Mouse (Mus musculus) left cerebral cortex, adult 9 months (tissue): ENCODE data around the gene Ndrg3.
"Not testable (repeated sequence)": the region's sequence is repeated elsewhere in the genome, so short reads cannot be mapped to it uniquely, and the experiment has no call there.

Source experiments
- DNase-seq, 2 experiments: peaks; one replicate each; pipeline ENCODE4 v3.0.0; 2022; ENCODE audit warnings: low spot score in 2 of 2

Ndrg3 gene

GRCm38 (mm10) chr2:156901883-156902282 lies 90.0 kb downstream of the Ndrg3 start:
- no peak for DNase-seq

- DNase-seq: no peak
These were observed 90.5 kb downstream of the Ndrg3 start for GRCm38 (mm10) chr2:156901344-156901743.

DNA sequence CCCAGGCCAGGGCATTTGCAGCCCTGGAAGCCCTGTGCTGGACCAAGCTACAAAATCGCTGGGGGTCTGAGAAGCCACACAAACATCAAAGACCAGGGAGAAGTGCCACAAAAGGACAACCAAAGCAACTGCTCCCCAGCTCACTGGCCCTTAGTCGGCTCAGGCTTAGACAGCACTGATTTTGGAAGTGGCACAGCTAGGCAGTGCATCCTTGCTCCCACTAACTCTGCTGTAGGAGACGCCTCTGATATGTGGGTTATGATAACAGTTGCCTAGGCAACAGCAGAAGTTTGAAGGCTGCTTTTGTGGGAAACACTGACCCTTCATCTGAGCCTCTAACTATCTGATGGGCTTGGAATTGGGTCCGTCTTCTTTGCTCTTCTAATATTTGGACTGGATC lies 92.7 kb downstream of the Ndrg3 start:
- DNase-seq: no peak

DNA sequence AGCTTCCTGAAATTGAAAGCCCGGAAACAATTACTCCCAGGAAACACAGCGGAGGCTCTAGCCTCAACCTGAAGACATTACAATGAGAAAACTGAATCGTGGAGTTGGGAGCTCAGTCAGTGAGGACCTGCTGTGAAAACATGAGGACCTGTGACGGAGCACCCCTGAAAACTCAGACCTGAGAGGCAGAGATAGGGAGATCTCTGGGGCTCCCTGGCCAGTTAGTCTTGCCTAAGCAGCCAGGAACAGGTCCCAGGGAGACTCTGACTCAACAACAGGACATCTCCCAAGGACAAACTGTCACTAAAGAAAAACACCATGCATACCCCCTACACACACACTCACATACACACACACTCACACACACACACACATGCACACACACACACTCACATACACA lies 93.5 kb downstream of the Ndrg3 start:
- DNase-seq: no peak

DNA sequence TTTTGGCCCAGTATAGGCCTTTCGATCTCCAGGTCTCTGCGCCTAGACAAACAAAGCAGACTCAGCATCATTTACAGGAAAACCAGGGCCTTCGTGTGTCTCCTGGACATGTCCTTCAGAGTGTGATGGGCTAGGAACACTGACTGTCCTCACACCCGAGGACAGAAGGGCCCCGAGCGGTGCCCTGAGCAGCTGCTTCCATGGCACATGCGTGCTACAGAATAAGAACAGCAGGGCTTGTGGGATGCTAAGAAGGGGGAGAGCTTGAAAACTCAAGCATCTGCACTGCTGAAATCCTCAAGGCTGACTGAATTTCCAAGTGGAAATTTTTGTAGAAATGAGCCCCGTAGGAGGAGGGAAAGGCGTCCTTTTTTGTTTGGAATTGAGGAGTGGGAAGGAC lies 94.8 kb downstream of the Ndrg3 start:
- peak in 1 of 2 experiments; percentile 44 for DNase-seq

GRCm38 (mm10) chr2:156896384-156896914 lies 95.4 kb downstream of the Ndrg3 start:
- no peak for DNase-seq

DNA sequence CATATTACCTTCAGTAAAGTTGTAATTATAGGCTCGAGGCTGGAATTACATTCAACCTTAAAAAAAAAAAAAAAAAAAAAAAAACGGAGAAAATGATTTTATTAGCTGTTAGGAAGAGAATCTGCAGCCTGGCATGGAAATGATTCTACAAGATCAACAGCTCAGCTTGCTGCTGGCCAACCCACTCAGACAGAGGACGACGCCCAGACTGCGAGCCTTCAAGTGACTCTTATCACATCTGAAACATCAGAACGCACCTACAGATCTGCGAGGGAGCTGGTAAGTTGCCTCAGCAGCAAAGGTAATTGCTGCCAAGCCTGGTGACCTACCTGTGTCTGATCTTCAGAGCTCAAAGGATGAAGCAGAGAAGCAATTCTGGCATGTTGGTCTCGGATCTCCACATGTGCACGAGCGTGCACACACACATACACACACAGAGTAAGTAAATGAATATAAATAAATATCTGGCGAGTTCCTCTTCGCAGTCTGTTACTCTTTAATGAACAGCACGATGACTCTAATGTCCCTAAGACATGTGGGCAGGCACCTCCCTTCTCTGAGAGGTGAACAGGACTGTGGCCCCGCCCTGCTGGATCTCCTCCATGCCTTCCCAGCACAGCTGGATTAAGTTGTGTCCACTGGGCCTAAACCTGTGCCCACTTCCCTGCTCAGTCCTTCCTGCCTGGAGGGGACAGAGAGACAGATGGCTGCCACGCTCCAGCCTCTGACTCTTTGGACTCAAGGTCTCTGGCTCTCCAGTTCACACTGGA lies 97.2 kb downstream of the Ndrg3 start:
- DNase-seq: no peak

DNA sequence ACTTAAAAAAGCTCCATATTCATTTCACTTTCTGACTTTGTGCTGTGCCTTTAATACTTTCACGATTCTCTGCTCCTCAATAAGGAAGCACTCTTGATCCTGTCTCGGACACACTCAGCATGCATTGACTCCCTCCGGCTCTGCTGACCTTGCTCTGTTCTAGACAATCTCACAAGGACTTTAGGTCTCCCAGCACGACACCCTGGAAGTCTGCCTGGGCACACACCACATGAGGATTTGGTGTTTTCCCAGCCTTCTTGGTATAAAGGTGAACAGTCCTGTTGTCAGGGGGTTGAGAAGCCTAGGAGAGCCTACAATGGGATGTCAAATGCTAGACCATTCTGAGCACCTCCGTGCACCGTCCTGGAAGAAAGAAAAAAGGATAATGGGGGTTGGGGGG lies 99.0 kb downstream of the Ndrg3 start:
- DNase-seq: no peak

GRCm38 (mm10) chr2:156892240-156892639 lies 99.6 kb downstream of the Ndrg3 start:
- DNase-seq: no peak

GRCm38 (mm10) chr2:156888490-156888889 lies 103.4 kb downstream of the Ndrg3 start:
- DNase-seq: no peak

- no peak for DNase-seq
These were observed 104.8 kb downstream of the Ndrg3 start, which contains the start of gene Sla2 for GRCm38 (mm10) chr2:156887017-156887416. Gene Sla2 (minus strand): TSS chr2:156887192.

GRCm38 (mm10) chr2:156886084-156886631 lies 105.7 kb downstream of the Ndrg3 start:
- DNase-seq: no peak

GRCm38 (mm10) chr2:156885666-156886065 lies 106.2 kb downstream of the Ndrg3 start:
- not testable (repeated sequence) for DNase-seq

DNA sequence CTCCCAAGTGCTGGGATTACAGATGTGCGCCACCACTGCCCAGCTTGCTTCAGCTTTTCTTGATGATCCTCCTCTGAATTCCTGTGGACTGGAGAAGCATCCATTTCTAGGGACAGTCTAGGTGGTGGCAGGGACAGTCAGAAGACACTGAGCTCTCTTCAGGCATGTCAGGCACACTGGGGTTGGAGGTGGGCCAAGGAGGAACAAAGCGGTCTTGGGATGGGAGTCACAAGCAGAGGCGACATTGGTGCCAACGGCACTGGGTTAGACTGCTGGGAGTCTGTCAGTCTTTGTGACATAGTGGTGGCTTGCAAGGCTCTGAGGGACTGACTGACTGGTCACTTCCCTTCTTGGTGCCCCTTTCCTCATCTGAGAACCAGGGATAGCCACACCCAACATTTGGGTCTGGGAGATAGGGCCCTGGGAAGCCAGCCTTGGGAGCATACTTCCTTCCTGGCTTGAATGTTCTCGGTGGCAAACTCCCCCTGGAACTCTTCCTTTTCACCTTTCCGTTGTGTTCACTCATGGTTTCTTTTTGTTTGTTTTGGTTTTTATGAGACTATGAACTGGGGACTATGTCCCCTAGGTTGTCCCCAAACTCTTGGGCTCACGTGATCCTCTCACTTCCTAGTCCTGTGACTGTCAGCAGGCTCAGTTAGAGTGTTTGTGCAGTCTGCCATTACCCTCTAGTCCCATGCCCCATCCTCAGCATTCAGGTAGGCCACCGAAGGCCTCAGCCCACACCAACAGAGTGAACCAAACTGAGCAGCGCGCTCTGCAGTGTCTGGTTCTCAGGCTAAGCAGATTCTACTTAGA lies 107.3 kb downstream of the Ndrg3 start:
- no peak for DNase-seq

DNA sequence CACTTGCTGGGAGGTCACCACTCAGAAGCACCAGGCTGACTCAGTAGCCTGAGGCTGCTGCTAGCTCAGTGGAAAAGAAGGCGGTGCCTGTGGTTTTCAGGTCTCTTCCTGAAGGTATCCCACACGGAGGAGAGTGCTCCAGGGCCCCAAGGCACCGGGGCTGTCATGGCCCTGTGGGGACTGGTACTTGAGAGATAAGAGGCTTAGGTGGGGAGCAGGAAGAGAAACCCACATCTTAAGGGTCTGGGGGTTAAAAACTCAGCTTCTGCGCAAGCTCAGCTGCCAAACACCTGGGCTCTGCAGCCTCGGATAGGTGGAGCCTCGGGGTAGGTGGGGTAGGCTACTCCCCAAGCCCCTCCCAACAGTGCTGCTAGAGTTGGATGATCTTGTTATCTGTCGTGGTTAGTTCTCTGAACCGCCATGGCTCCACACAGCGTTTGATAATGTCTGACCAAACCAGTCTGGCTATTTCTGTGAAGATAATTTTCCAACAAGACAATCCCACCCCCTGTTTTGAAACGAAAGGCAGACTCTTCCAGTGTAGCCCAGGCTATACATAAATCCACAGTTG lies 109.3 kb downstream of the Ndrg3 start:
- DNase-seq: no peak

- DNase-seq: no peak
These were observed 112.3 kb downstream of the Ndrg3 start for GRCm38 (mm10) chr2:156879541-156879940.

GRCm38 (mm10) chr2:156877726-156878125 lies 114.1 kb downstream of the Ndrg3 start:
- DNase-seq: no peak
